27 mouse cellular contexts compared by ENCODE assay signal in the genomic region with DNA sequence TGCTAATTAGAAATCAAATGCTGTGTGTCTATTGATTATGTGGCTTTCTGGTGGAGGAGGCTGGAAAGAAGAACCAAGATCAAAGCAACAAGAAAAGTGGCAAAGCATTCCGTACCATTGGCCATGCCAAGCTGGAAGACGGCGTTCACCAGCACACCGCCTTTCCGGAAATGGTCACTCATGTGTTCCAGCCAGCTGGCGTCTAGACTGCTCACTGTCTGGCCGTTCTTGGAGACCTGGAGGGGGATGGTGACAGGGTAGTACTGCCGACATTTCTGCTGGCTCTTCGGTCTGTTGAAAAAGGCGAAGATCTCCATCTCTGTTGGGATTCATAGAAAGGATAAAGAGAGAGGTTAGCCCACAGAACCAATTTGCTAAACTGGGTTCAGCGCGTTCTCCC.
DNase-seq lines count a peak whose midpoint lies in the region; ATAC-seq lines count a peak whose summit lies in the region.
"Had no signal": no experiment of that assay in that cellular context is flagged by ENCODE, and none has a peak within 500 bp of the region (broad histone marks: within the 10 kb centered on the region; RNA-seq: fewer than 3 reads in every experiment).

No protein-coding gene starts in this region.

- no peak overlapping the region for H3K4me2 ChIP-seq in neural tube, embryonic 13.5 days
- no peak overlapping the region for H3K4me2 ChIP-seq in neural tube, embryonic 15.5 days
- H3K4me2 ChIP-seq: heart, embryonic 13.5 days; intestine, embryonic 15.5 days; liver, embryonic 15.5 days; lung, embryonic 14.5 days; midbrain, embryonic 12.5 days had no signal

- H3K36me3 ChIP-seq in neural tube, embryonic 13.5 days: no peaks in the 10 kb centered on the region
- H3K36me3 ChIP-seq in neural tube, embryonic 15.5 days: no peaks in the 10 kb centered on the region
- H3K36me3 ChIP-seq: hindbrain, embryonic 10.5 days; intestine, embryonic 15.5 days; liver, embryonic 15.5 days; midbrain, embryonic 12.5 days had no signal

- peak; percentile 55 to 66 for DNase-seq in heart, adult 18-20 months
- no peak for DNase-seq in heart, postnatal 10 days
- peak; percentile 39 for DNase-seq in cerebellum, adult 9-10 months
- DNase-seq in cerebellum, postnatal 36 days: peak; percentile 49 to 62
- DNase-seq in thymus, postnatal 14 days: no peak
- DNase-seq in kidney, postnatal 36 days: no peak
- DNase-seq: adrenal gland, postnatal 14 days; heart, postnatal 14 days; kidney, adult 8-10 months; kidney, postnatal 10 days; liver; lung, embryonic 14.5 days; lung, postnatal 14 days; retina, postnatal 1 day; right cerebral cortex, postnatal 14 days had no signal

- 0 out of 2 replicates have a peak overlapping the region, but pooled peaks have one; percentile 28 for H3K27ac ChIP-seq in neural tube, embryonic 13.5 days (replicated peaks)
- no peak overlapping the region for H3K27ac ChIP-seq in neural tube, embryonic 15.5 days (replicated peaks)
- H3K27ac ChIP-seq: heart, embryonic 13.5 days; hindbrain, embryonic 10.5 days; intestine, embryonic 15.5 days; layer of hippocampus, adult 2 months; liver, embryonic 15.5 days; midbrain, embryonic 12.5 days had no signal

- intact Hi-C loops in heart, postnatal 10 days (cut with DNase I): loop anchor here (5.0 kb wide), 1 partner anchor 45 kb away; no protein-coding TSS in a partner anchor

- WGBS in neural tube, embryonic 13.5 days: 85% methylated on average over 12 of the region's 12 CpGs
- 92% methylated on average over 12 of the region's 12 CpGs for WGBS in neural tube, embryonic 15.5 days

- no peak overlapping the region for H3K4me3 ChIP-seq in neural tube, embryonic 13.5 days
- no peak overlapping the region for H3K4me3 ChIP-seq in neural tube, embryonic 15.5 days (replicated peaks)
- H3K4me3 ChIP-seq: erythroblast, embryonic 14.5 days; heart, embryonic 13.5 days; hindbrain, embryonic 10.5 days; intestine, embryonic 15.5 days; layer of hippocampus, adult 2 months; liver, embryonic 15.5 days; midbrain, embryonic 12.5 days had no signal

- ATAC-seq in neural tube, embryonic 13.5 days (ENCODE audit: low read depth): no peak
- no peak for ATAC-seq in neural tube, embryonic 15.5 days (ENCODE audit: low FRiP score)
- ATAC-seq: CD4-positive, CD25-positive, alpha-beta regulatory T cell, adult 4 months; forebrain, embryonic 16.5 days; hindbrain, embryonic 16.5 days; intestine, embryonic 15.5 days had no signal

- peaks cover 13% of the 10 kb centered on the region for H3K4me1 ChIP-seq in neural tube, embryonic 13.5 days (replicated peaks)
- H3K4me1 ChIP-seq in neural tube, embryonic 15.5 days: peaks cover 13% of the 10 kb centered on the region
- H3K4me1 ChIP-seq: intestine, embryonic 15.5 days; liver, embryonic 15.5 days; midbrain, embryonic 12.5 days had no signal

- H3K9me3 ChIP-seq in neural tube, embryonic 13.5 days: no peaks in the 10 kb centered on the region
- H3K9me3 ChIP-seq in neural tube, embryonic 15.5 days (replicated peaks): no peaks in the 10 kb centered on the region
- H3K9me3 ChIP-seq: heart, embryonic 13.5 days; hindbrain, embryonic 10.5 days; intestine, embryonic 15.5 days; liver, embryonic 15.5 days; midbrain, embryonic 12.5 days had no signal

- H3K27me3 ChIP-seq in neural tube, embryonic 13.5 days: no peaks in the 10 kb centered on the region
- no peaks in the 10 kb centered on the region for H3K27me3 ChIP-seq in neural tube, embryonic 15.5 days (replicated peaks)
- H3K27me3 ChIP-seq: heart, embryonic 13.5 days; intestine, embryonic 15.5 days; midbrain, embryonic 12.5 days had no signal

- no peak overlapping the region for H3K9ac ChIP-seq in neural tube, embryonic 13.5 days
- no peak overlapping the region for H3K9ac ChIP-seq in neural tube, embryonic 15.5 days (replicated peaks)
- H3K9ac ChIP-seq: heart, embryonic 13.5 days; intestine, embryonic 15.5 days; liver, embryonic 15.5 days; lung, embryonic 14.5 days; midbrain, embryonic 12.5 days had no signal

Comparison
In these comparisons a context has a peak if more than half of its experiments do, and no peak if none do; other contexts are left out.
1. DNase-seq: peak in heart, adult 18-20 months (2 of 2), cerebellum, adult 9-10 months (single experiment) and cerebellum, postnatal 36 days (2 of 2); none in heart, postnatal 10 days (0 of 2), thymus, postnatal 14 days (single experiment) and kidney, postnatal 36 days (0 of 2).